In the genomic region with DNA sequence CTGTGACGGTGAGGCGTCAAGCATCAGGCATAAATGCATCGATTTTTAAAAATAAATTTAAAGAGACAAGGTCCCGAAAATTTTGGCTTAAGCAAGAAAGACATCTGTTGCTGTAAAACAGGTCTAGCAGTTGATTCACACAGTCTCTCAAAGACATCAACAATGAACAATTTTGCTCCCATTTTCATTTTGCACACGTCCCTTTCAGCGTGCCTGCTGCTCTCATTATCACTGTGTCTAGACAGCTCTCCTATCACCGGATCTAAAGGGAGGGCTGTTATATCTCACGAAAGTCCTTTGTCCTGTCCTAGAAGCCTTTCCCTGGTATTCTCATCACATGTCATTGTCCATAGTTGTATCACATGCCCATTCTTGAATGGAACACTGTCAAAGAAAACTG, we compare ENCODE assay signal across 17 mouse cellular contexts.
A peak's percentile ranks its signal among the peaks of the same experiment; 100 is the strongest.
DNase-seq lines count a peak whose midpoint lies in the region; ATAC-seq and TF ChIP-seq lines count a peak whose summit lies in the region.
"Had no signal": no experiment of that assay in that cellular context is flagged by ENCODE, and none has a peak within 500 bp of the region (broad histone marks: within the 10 kb centered on the region; RNA-seq: fewer than 3 reads in every experiment).

No protein-coding gene starts in this region.

- H3K27ac ChIP-seq in forebrain, embryonic 14.5 days (ENCODE audit: low read depth, low read length): no peak overlapping the region
- no peak overlapping the region for H3K27ac ChIP-seq in forebrain, embryonic 11.5 days (ENCODE audit: low read depth, low read length)
- H3K27ac ChIP-seq in embryonic facial prominence, embryonic 10.5 days (replicated peaks): no peak overlapping the region
- H3K27ac ChIP-seq: embryonic facial prominence, embryonic 12.5 days; embryonic facial prominence, embryonic 15.5 days; hindbrain, embryonic 12.5 days; hindbrain, embryonic 15.5 days had no signal

- H3K9ac ChIP-seq in forebrain, embryonic 14.5 days (ENCODE audit: low read length): no peak overlapping the region
- H3K9ac ChIP-seq in forebrain, embryonic 11.5 days (ENCODE audit: low read length): no peak overlapping the region
- H3K9ac ChIP-seq: embryonic facial prominence, embryonic 12.5 days; embryonic facial prominence, embryonic 15.5 days; hindbrain, embryonic 12.5 days; hindbrain, embryonic 15.5 days had no signal

- DNase-seq in forebrain, embryonic 14.5 days (ENCODE audit: low spot score): peak; percentile 19
- no peak for DNase-seq in forebrain, embryonic 11.5 days (ENCODE audit: low spot score)
- DNase-seq in brain, adult 2 months (ENCODE audit: low read depth, low spot score): peak; percentile 61
- peak; percentile 9 for DNase-seq in brain, embryonic 14.5 days (ENCODE audit: low read depth)
- no peak for DNase-seq in embryonic facial prominence, embryonic 10.5 days (ENCODE audit: low spot score)
- DNase-seq in thymus, postnatal 36 days: no peak
- DNase-seq: adrenal gland, adult 2 months; gastrocnemius, postnatal 10 days; heart, adult 11 months; kidney, adult 2 months had no signal

- 88% methylated on average over 8 of the region's 8 CpGs for WGBS in forebrain, embryonic 14.5 days
- WGBS in forebrain, embryonic 11.5 days: 93% methylated on average over 8 of the region's 8 CpGs
- WGBS in embryonic facial prominence, embryonic 10.5 days: 91% methylated on average over 8 of the region's 8 CpGs

- H3K36me3 ChIP-seq in forebrain, embryonic 14.5 days (ENCODE audit: control insufficient read depth, insufficient read depth, low read length): no peaks in the 10 kb centered on the region
- H3K36me3 ChIP-seq in forebrain, embryonic 11.5 days (ENCODE audit: control insufficient read depth, insufficient read depth, low read length): no peaks in the 10 kb centered on the region
- no peaks in the 10 kb centered on the region for H3K36me3 ChIP-seq in embryonic facial prominence, embryonic 10.5 days (replicated peaks)
- H3K36me3 ChIP-seq: embryonic facial prominence, embryonic 12.5 days; embryonic facial prominence, embryonic 15.5 days; hindbrain, embryonic 12.5 days; hindbrain, embryonic 15.5 days had no signal

- no peaks in the 10 kb centered on the region for H3K27me3 ChIP-seq in forebrain, embryonic 14.5 days (replicated peaks; ENCODE audit: control insufficient read depth, insufficient read depth, low read length)
- H3K27me3 ChIP-seq in forebrain, embryonic 11.5 days (ENCODE audit: control insufficient read depth, insufficient read depth, low read length): no peaks in the 10 kb centered on the region
- H3K27me3 ChIP-seq in embryonic facial prominence, embryonic 10.5 days (replicated peaks; ENCODE audit: low read depth, poor library complexity, severe bottlenecking): no peaks in the 10 kb centered on the region
- H3K27me3 ChIP-seq: embryonic facial prominence, embryonic 12.5 days; embryonic facial prominence, embryonic 15.5 days; hindbrain, embryonic 12.5 days; hindbrain, embryonic 15.5 days had no signal

- no peak for TF ChIP-seq CTCF in brain, embryonic 14.5 days (IDR thresholded peaks at IDR 0.05; ENCODE audit: borderline replicate concordance, extremely low read depth, insufficient read depth, insufficient read length)

- no peak overlapping the region for H3K4me3 ChIP-seq in forebrain, embryonic 14.5 days (ENCODE audit: low read depth, low read length)
- H3K4me3 ChIP-seq in forebrain, embryonic 11.5 days (ENCODE audit: low read depth, low read length): no peak overlapping the region
- H3K4me3 ChIP-seq in embryonic facial prominence, embryonic 10.5 days: no peak overlapping the region
- H3K4me3 ChIP-seq: embryonic facial prominence, embryonic 12.5 days; embryonic facial prominence, embryonic 15.5 days; hindbrain, embryonic 12.5 days; hindbrain, embryonic 15.5 days had no signal

- H3K4me2 ChIP-seq in forebrain, embryonic 14.5 days (ENCODE audit: low read length): no peak overlapping the region
- H3K4me2 ChIP-seq in forebrain, embryonic 11.5 days (ENCODE audit: low read depth, low read length, severe bottlenecking): no peak overlapping the region
- H3K4me2 ChIP-seq: embryonic facial prominence, embryonic 12.5 days; embryonic facial prominence, embryonic 15.5 days; heart, embryonic 11.5 days; hindbrain, embryonic 12.5 days; hindbrain, embryonic 15.5 days had no signal

- no peaks in the 10 kb centered on the region for H3K9me3 ChIP-seq in forebrain, embryonic 14.5 days (replicated peaks; ENCODE audit: control insufficient read depth, low read length)
- H3K9me3 ChIP-seq in forebrain, embryonic 11.5 days (ENCODE audit: control insufficient read depth, low read length): no peaks in the 10 kb centered on the region
- H3K9me3 ChIP-seq in embryonic facial prominence, embryonic 10.5 days: no peaks in the 10 kb centered on the region
- H3K9me3 ChIP-seq: embryonic facial prominence, embryonic 12.5 days; embryonic facial prominence, embryonic 15.5 days; hindbrain, embryonic 12.5 days; hindbrain, embryonic 15.5 days had no signal

- H3K4me1 ChIP-seq in forebrain, embryonic 14.5 days (ENCODE audit: control insufficient read depth, insufficient read depth, low read length): no peaks in the 10 kb centered on the region
- no peaks in the 10 kb centered on the region for H3K4me1 ChIP-seq in forebrain, embryonic 11.5 days (replicated peaks; ENCODE audit: control insufficient read depth, insufficient read depth, low read length)
- H3K4me1 ChIP-seq in embryonic facial prominence, embryonic 10.5 days: 0 out of 2 replicates have a peak, but pooled peaks cover 4% of the 10 kb centered on the region
- H3K4me1 ChIP-seq: embryonic facial prominence, embryonic 12.5 days; embryonic facial prominence, embryonic 15.5 days; hindbrain, embryonic 12.5 days; hindbrain, embryonic 15.5 days had no signal

- no peak for TF ChIP-seq POLR2A in brain, embryonic 14.5 days (IDR thresholded peaks at IDR 0.05; ENCODE audit: borderline replicate concordance, extremely low read depth, insufficient read depth, insufficient read length, poor library complexity, severe bottlenecking)

- ATAC-seq in forebrain, embryonic 14.5 days: no peak
- no peak for ATAC-seq in forebrain, embryonic 11.5 days (replicated peaks; ENCODE audit: low FRiP score)
- ATAC-seq: CD4-positive, CD25-positive, alpha-beta regulatory T cell, adult 4 months; intestine, postnatal 0 days had no signal

Comparison
In these comparisons a context has a peak if more than half of its experiments do, and no peak if none do; other contexts are left out.
1. DNase-seq: peak in forebrain, embryonic 14.5 days (single experiment), brain, adult 2 months (single experiment) and brain, embryonic 14.5 days (single experiment); none in forebrain, embryonic 11.5 days (single experiment), embryonic facial prominence, embryonic 10.5 days (single experiment) and thymus, postnatal 36 days (0 of 2).